Mouse (Mus musculus) forelimb bud, embryonic 11.5 days (tissue): Measurements from ENCODE around the gene Fam240b.

Experiments
- DNase-seq: peaks from one replicate; pipeline ENCODE4 v3.0.0-alpha.2; 2012; ENCODE audit warnings: low read depth, low spot score

Gene Fam240b

DNA sequence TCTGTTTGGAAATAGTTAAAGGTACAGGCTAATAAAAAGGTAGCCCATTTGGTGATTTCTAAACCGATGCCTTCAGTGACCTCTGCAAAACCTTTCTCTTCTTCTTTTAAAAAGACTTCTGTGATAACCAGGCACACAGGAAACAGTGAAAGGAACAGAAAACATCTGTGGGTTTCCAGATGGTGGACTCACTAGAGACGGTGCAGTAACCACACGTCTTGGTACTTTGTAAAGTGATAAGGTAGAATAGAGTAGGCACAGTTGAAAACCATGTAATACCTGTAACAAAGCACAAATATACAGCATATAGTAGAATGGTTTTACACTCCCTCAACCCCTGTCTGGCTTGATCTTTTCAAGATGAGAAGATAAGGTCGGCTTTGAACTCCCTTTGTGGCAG is 57.0 kb downstream of the Fam240b start:
- no peak for DNase-seq

DNA sequence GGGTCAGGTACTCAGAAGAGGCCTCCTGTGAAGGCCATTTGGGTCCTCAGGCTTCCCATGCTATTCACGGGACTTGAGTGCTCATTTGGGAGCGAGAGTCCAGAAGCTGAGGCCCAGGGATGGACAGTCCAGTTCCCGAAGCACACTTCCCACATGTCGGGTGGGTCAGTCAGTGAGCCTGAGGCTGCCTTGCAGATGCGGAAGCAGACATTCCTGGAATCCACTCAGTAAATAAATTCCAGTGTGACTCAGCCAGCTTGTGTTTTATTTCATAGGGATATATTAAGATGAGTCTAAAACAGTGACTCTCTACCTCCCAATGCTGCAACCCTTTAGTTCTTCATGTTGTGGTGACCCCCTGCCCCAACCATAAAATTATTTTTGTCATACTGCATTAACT is 58.1 kb downstream of the Fam240b start:
- DNase-seq = no peak

DNA sequence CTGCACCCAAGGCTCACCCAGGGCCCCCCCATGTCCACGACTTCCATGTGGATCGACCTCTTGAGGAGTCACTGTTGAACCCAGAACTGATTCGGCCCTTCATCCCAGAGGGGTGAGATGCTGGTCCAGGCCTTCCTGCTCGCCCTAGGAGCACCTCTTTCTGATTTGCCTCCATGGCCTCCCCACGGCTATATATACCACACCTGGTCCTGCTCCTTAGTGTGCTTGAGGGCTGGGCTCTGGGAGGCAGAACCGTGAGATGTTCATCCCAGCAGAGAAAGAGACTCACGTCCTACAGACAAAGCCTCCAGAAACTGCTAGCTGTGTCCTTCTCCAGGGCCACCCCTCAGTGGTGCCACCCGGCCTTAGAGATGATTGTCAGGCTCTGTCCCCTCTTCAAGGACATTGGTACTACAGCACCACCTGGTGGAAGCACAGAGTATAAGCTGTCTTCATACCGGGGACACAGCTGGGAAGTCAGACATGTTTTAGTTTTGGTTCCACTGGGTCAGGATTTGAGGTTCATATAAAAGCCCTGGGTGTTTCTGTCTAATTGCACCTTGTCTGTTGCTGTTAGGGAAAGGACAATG is 58.6 kb downstream of the Fam240b start:
- DNase-seq = peak; percentile 62

DNA sequence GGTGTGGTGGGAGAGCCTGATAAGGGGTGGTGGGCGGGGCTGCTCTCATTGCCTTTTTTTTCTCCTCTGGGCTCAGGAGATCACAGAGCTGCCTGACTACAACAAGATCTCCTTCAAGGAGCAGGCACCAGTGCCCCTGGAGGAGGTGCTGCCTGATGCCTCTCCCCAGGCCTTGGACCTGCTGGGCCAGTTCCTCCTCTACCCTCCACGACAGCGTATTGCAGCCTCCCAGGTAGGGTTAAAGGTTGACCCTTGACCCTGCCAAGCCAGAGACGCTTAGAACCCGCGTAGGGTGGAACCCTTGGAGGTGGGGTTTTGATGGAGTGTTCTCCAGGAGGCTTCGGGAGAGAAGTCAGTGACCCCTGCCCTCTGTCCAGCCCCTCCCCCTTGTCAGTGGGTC is 59.8 kb downstream of the Fam240b start:
- no peak for DNase-seq

DNA sequence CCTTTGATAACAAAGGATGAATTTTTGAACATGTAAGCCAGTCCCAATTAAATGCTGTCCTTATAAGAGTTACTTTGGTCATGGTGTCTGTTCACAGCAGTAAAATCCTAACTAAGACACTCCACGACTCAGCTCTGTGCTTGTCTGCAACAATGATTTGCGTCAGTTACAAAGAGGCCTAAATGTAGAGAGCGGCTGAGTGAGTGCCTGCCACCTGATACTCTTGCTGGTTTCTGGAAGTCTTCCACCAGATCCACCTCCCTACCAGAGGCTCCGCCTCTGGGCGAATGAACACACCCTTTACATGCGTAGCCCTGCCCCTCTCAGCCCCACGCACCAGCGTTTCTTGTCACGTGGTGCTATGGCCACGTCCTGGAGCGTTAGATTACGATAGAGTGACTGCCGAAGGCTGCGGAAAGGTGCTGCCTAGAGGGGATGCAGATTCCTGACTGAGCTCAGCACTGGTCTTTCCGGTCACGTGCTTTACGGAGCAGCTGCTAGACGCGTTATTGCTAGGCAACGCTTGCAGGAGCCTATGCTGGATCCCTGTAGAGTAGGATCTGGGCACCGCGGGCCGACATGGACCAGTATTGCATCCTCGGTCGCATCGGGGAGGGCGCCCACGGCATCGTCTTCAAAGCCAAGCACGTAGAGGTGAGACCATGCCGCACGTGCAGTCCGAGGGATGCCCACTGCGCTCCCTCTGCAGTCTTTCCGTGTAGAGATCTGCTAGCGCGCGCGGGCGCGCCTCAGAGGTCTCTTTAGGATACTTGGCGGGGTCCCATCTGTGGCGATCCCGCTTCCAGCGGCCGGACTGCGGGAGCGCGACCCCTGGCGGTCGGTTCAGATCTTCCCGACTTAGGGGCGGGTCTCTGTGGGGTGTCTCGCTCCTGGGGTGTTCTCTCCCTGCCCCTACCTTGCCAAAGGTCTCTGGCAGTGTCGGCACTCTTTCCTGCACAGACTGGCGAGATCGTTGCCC is 65.3 kb downstream of the Fam240b start, which contains the start of gene Cdk20:
Gene Cdk20, plus strand, starts transcription at position 298 of the 979 bp plus-strand sequence.
- peak; percentile 99 for DNase-seq
